Comparison of ENCODE assay signal across 8 mouse cellular contexts in the genomic region with DNA sequence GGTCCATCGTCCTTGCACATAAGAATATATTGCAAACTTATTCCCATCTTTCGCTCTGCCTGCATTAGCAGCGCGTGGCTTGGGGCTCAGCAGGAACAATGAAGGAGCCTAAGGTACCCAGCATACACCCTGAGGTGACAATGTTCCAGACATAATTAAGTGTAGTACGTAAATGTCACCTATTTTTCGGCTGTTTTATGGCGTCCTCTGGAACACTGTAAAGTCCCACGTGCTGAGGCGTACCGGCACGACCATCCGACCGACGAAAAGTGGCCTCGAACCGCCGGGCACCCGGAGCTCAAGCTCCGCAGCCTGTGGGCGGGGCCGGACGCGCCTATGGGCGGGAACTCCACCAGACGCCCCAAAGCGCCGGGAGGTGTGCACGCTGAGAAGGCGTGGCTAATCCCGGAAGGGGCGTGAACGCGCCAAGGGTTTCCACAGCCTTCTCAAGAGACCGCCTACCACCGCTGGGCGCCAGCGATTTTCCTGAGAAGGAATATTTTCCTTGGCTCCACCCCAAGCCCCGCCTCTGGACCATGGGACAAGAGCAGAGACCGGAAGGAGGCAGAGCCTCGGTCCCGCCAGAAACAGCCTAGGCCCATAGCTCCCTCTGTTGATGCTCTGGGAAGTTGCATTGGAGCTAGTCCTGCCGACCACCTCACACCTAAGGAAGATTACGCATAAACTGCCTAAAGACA. TPM values are rescaled to one million over a fixed set of nuclear protein-coding genes. Genes with fewer than 3 reads are reported as not detected.
DNase-seq lines count a peak whose midpoint lies in the region; ATAC-seq and TF ChIP-seq lines count a peak whose summit lies in the region.

A gene (minus strand): TSS at position 316 of the 698 bp plus-strand sequence.

- H3K9me3 ChIP-seq in MEL (replicated peaks; ENCODE audit: insufficient read depth, low read length): no peaks in the 10 kb centered on the region
- H3K9me3 ChIP-seq in forebrain, postnatal 0 days (ENCODE audit: low read length): no peaks in the 10 kb centered on the region
- no peaks in the 10 kb centered on the region for H3K9me3 ChIP-seq in lung, embryonic 15.5 days

- peak; percentile 69 to 89 (median 75) for TF ChIP-seq CTCF in MEL (IDR thresholded peaks at IDR 0.05 in 2 of 3, conservative IDR thresholded peaks at IDR 0.05 in 1 of 3; ENCODE audit: control insufficient read depth in 1 of 3, insufficient read depth in 1 of 3, low read depth in 2 of 3, low read length in 3 of 3, poor library complexity in 1 of 3, severe bottlenecking in 1 of 3)
- TF ChIP-seq CTCF in cerebellum, adult 2 months (IDR thresholded peaks at IDR 0.05; ENCODE audit: borderline replicate concordance, insufficient read depth, low read depth, low read length): peak; percentile 82
- peak; percentile 95 for TF ChIP-seq CTCF in forebrain, postnatal 0 days (IDR thresholded peaks at IDR 0.05; ENCODE audit: low read depth)

- peaks cover 1% of the 10 kb centered on the region; the same call in 1 of the 2 replicates for H3K79me2 ChIP-seq in MEL (ENCODE audit: control insufficient read depth, insufficient read depth, low read length, poor library complexity)

- peak; percentile 82 for TF ChIP-seq RAD21 in MEL (IDR thresholded peaks at IDR 0.05; ENCODE audit: low read depth, low read length)

- peak within 1 kb of the TSS; percentile 62 to 82 for H3K4me3 ChIP-seq in MEL (ENCODE audit: control insufficient read depth in 1 of 2, insufficient read depth in 1 of 2, low read depth in 2 of 2, low read length in 2 of 2)
- H3K4me3 ChIP-seq in cerebellum, adult 2 months (replicated peaks; ENCODE audit: insufficient read depth, low read depth, low read length): peak within 1 kb of the TSS; percentile 56
- H3K4me3 ChIP-seq in forebrain, postnatal 0 days (ENCODE audit: low read depth, low read length): peak within 1 kb of the TSS; percentile 52
- H3K4me3 ChIP-seq in lung, embryonic 15.5 days: peak within 1 kb of the TSS; percentile 51

- no peak for TF ChIP-seq EP300 in MEL (IDR thresholded peaks at IDR 0.05; ENCODE audit: low read depth in 1 of 2, low read length in 2 of 2)

- H3K27ac ChIP-seq in MEL (ENCODE audit: control insufficient read depth, low read depth, low read length): peak within 1 kb of the TSS; percentile 44
- no peak within 1 kb of the TSS for H3K27ac ChIP-seq in cerebellum, adult 2 months (ENCODE audit: insufficient read depth, low read length)
- peak within 1 kb of the TSS; percentile 80 for H3K27ac ChIP-seq in forebrain, postnatal 0 days (ENCODE audit: low read depth, low read length)
- H3K27ac ChIP-seq in lung, embryonic 15.5 days: no peak within 1 kb of the TSS

- ATAC-seq in forebrain, postnatal 0 days: peak; percentile 94
- ATAC-seq in lung, embryonic 15.5 days (ENCODE audit: borderline replicate concordance, extremely low read depth, low FRiP score, low TSS enrichment): peak; percentile 97

- H3K4me1 ChIP-seq in MEL (ENCODE audit: control insufficient read depth in 1 of 2, insufficient read depth in 2 of 2, low read length in 2 of 2): peaks cover 2 to 17% of the 10 kb centered on the region in 2 experiments; a peak in 3 of 4 replicates
- H3K4me1 ChIP-seq in cerebellum, adult 2 months (ENCODE audit: control insufficient read depth, insufficient read depth, low read length): peaks cover 3% of the 10 kb centered on the region
- peaks cover 3% of the 10 kb centered on the region; the same call in 1 of the 2 replicates for H3K4me1 ChIP-seq in forebrain, postnatal 0 days (ENCODE audit: insufficient read depth)
- H3K4me1 ChIP-seq in lung, embryonic 15.5 days: peaks cover 8% of the 10 kb centered on the region

- peak; percentile 86 to 95; a peak in 3 of 4 replicates for TF ChIP-seq POLR2A in MEL (IDR thresholded peaks at IDR 0.05; ENCODE audit: control insufficient read depth in 1 of 2, insufficient read depth in 1 of 2, low read depth in 1 of 2, low read length in 2 of 2, poor library complexity in 1 of 2)
- peak; percentile 9; the same call in 1 of the 2 replicates for TF ChIP-seq POLR2A in cerebellum, adult 2 months (IDR thresholded peaks at IDR 0.05; ENCODE audit: borderline replicate concordance, insufficient read depth, low read length)

- peak within 1 kb of the TSS; percentile 54 for H3K4me2 ChIP-seq in forebrain, postnatal 0 days (ENCODE audit: low read depth)
- peak within 1 kb of the TSS; percentile 66 for H3K4me2 ChIP-seq in lung, embryonic 15.5 days

- peak within 1 kb of the TSS; percentile 79 for H3K9ac ChIP-seq in MEL (ENCODE audit: control insufficient read depth, low read depth, low read length, poor library complexity, severe bottlenecking)
- peak within 1 kb of the TSS; percentile 52 for H3K9ac ChIP-seq in forebrain, postnatal 0 days
- H3K9ac ChIP-seq in lung, embryonic 15.5 days: peak within 1 kb of the TSS; percentile 33

- peak; percentile 99 for DNase-seq in MEL (ENCODE audit: low read depth, low spot score)
- peak; percentile 97 to 98 for DNase-seq in cerebellum, adult 2 months
- DNase-seq in forebrain, postnatal 0 days: peak; percentile 100
- DNase-seq in heart, postnatal 4 days: peak; percentile 100
- peak; percentile 100 for DNase-seq in layer of hippocampus, adult 8-10 months (ENCODE audit: low spot score in 2 of 2)
- peak; percentile 100 for DNase-seq in ovary, adult 18-20 months (ENCODE audit: low spot score)
- peak; percentile 95 for DNase-seq in thymus, postnatal 0 days (ENCODE audit: low spot score)

- WGBS in cerebellum, adult 2 months: 2% methylated on average over 43 of the region's 43 CpGs
- under 1% methylated on average over 43 of the region's 43 CpGs for WGBS in forebrain, postnatal 0 days
- WGBS in lung, embryonic 15.5 days: under 1% methylated on average over 43 of the region's 43 CpGs

- peaks cover 0 to 4% of the 10 kb centered on the region in 2 experiments; a peak in 2 of 4 replicates for H3K36me3 ChIP-seq in MEL (ENCODE audit: control insufficient read depth in 1 of 2, insufficient read depth in 2 of 2, low read length in 2 of 2)
- peaks cover 13% of the 10 kb centered on the region for H3K36me3 ChIP-seq in forebrain, postnatal 0 days (ENCODE audit: insufficient read depth)
- peaks cover 12% of the 10 kb centered on the region for H3K36me3 ChIP-seq in lung, embryonic 15.5 days

- H3K27me3 ChIP-seq in MEL (ENCODE audit: control insufficient read depth in 1 of 2, insufficient read depth in 2 of 2, low read length in 2 of 2): no peaks in the 10 kb centered on the region
- H3K27me3 ChIP-seq in cerebellum, adult 2 months (ENCODE audit: control insufficient read depth, insufficient read depth, low read length): no peaks in the 10 kb centered on the region
- H3K27me3 ChIP-seq in forebrain, postnatal 0 days (ENCODE audit: insufficient read depth, low read length): no peaks in the 10 kb centered on the region
- no peaks in the 10 kb centered on the region for H3K27me3 ChIP-seq in lung, embryonic 15.5 days

TF ChIP-seq in MEL, 35 proteins besides CTCF, POLR2A, EP300 and RAD21 (continues in another document):
- TF ChIP-seq GATA1 (IDR thresholded peaks at IDR 0.05; ENCODE audit: low read depth, low read length): no peak
- TF ChIP-seq HCFC1 (IDR thresholded peaks at IDR 0.05; ENCODE audit: low read depth, low read length): peak; percentile 72
- TF ChIP-seq SIN3A (IDR thresholded peaks at IDR 0.05; ENCODE audit: low read length): peak; percentile 91
- TF ChIP-seq MEF2A (IDR thresholded peaks at IDR 0.05; ENCODE audit: extremely low read depth, insufficient replicate concordance, low read depth, low read length, poor library complexity, severe bottlenecking): no peak
- peak; percentile 75 for TF ChIP-seq E2F4 (IDR thresholded peaks at IDR 0.05; ENCODE audit: borderline replicate concordance, low read depth, low read length)
- TF ChIP-seq ELF1 (IDR thresholded peaks at IDR 0.05; ENCODE audit: low read depth, low read length): peak; percentile 92
- peak; percentile 58; the same call in 1 of the 2 replicates for TF ChIP-seq RCOR1 (IDR thresholded peaks at IDR 0.05; ENCODE audit: low read depth, low read length)
- TF ChIP-seq KAT2A (conservative IDR thresholded peaks at IDR 0.05; ENCODE audit: low read depth, low read length): no peak; the same call in 1 of the 2 replicates
- peak; percentile 38; the same call in 1 of the 2 replicates for TF ChIP-seq ETS1 (IDR thresholded peaks at IDR 0.05; ENCODE audit: low read depth, low read length)
- no peak for TF ChIP-seq ZKSCAN1 (IDR thresholded peaks at IDR 0.05; ENCODE audit: low read depth, low read length)
- TF ChIP-seq CHD1 (IDR thresholded peaks at IDR 0.05; ENCODE audit: low read depth, low read length): peak; percentile 52; the same call in 1 of the 2 replicates
- TF ChIP-seq MAZ (IDR thresholded peaks at IDR 0.05; ENCODE audit: low read depth, low read length): no peak
- no peak for TF ChIP-seq JUND (IDR thresholded peaks at IDR 0.05; ENCODE audit: low read depth, low read length)
- no peak for TF ChIP-seq MAFK (IDR thresholded peaks at IDR 0.05; ENCODE audit: borderline replicate concordance, low read depth, low read length)
- TF ChIP-seq TAL1 (IDR thresholded peaks at IDR 0.05; ENCODE audit: low read length): no peak
- TF ChIP-seq POLR2AphosphoS5 (IDR thresholded peaks at IDR 0.05; ENCODE audit: borderline replicate concordance, low read depth, low read length): no peak
- peak; percentile 87 for TF ChIP-seq MAX (IDR thresholded peaks at IDR 0.05; ENCODE audit: low read length)
- TF ChIP-seq MXI1 (IDR thresholded peaks at IDR 0.05; ENCODE audit: low read depth, low read length): peak; percentile 94
- TF ChIP-seq GABPA (IDR thresholded peaks at IDR 0.05; ENCODE audit: low read depth, low read length): no peak
- no peak for TF ChIP-seq UBTF (IDR thresholded peaks at IDR 0.05; ENCODE audit: borderline replicate concordance, insufficient read depth, low read depth, low read length)
- TF ChIP-seq BHLHE40 (IDR thresholded peaks at IDR 0.05; ENCODE audit: borderline replicate concordance, low read depth, low read length): no peak
- TF ChIP-seq ZNF384 (IDR thresholded peaks at IDR 0.05; ENCODE audit: low read depth, low read length): no peak

RNA-seq across cellular contexts. Expression of the gene that starts here (rescaled TPM):
- total RNA-seq in MEL (2012; rRNA removed): 14.6 and 18.8 TPM in 2 replicates
- 10 to 100 TPM in 1 of 2 experiments, not detected in 1; 15.3 TPM for polyA plus RNA-seq in MEL (2012; ENCODE audit: insufficient read depth in 1 of 2, insufficient read length in 2 of 2, low read depth in 1 of 2, low replicate concordance in 2 of 2, missing spikeins in 1 of 2)
- polyA plus RNA-seq in cerebellum, adult 2 months (2012; rRNA removed): 8.8 and 10.0 TPM in 2 replicates
- total RNA-seq in forebrain, postnatal 0 days (2014; rRNA removed): 55.0 and 55.9 TPM in 2 replicates
- polyA plus RNA-seq in forebrain, postnatal 0 days (2015; fragmentation: Nextera tagmentation; extraction: Ambion mirVana): 18.8 and 23.4 TPM in 2 replicates
- 1,000 to 10,000 TPM; 1,069 to 1,171 TPM for total RNA-seq in heart, postnatal 4 days (2021)
- total RNA-seq in layer of hippocampus, adult 8-10 months (2022): 10 to 100 TPM; 10.4 to 14.5 (median 11.2) TPM
- polyA plus RNA-seq in lung, embryonic 15.5 days (2015; fragmentation: Nextera tagmentation; extraction: Ambion mirVana): 19.5 and 22.1 TPM in 2 replicates
- 5.6 and 6.9 TPM in 2 replicates for polyA plus RNA-seq in thymus, postnatal 0 days (2015; fragmentation: Nextera tagmentation; extraction: Ambion mirVana)

Comparison
In these comparisons a context has a peak if more than half of its experiments do, and no peak if none do; other contexts are left out.
1. RNA of the gene that starts here (total RNA-seq): 1,069 to 1,171 TPM in heart, postnatal 4 days; 55.0 to 55.9 TPM in forebrain, postnatal 0 days, 14.6 to 18.8 TPM in MEL and 10.4 to 14.5 TPM in layer of hippocampus, adult 8-10 months; every median in the first group is over 10 times any median in the second.
2. H3K27ac ChIP-seq: peak in MEL (single experiment) and forebrain, postnatal 0 days (single experiment); none in cerebellum, adult 2 months (single experiment) and lung, embryonic 15.5 days (single experiment).
3. Peak in every context shown above with its lines, with median percentiles within 50 percentile points of each other: DNase-seq, H3K4me3 ChIP-seq, H3K9ac ChIP-seq and CTCF ChIP-seq.